Mouse (Mus musculus): ENCODE data around the gene 4930519G04Rik.
"Not testable (repeated sequence)": the region's sequence is repeated elsewhere in the genome, so short reads cannot be mapped to it uniquely, and the experiment has no call there.

The 4930519G04Rik gene

DNA sequence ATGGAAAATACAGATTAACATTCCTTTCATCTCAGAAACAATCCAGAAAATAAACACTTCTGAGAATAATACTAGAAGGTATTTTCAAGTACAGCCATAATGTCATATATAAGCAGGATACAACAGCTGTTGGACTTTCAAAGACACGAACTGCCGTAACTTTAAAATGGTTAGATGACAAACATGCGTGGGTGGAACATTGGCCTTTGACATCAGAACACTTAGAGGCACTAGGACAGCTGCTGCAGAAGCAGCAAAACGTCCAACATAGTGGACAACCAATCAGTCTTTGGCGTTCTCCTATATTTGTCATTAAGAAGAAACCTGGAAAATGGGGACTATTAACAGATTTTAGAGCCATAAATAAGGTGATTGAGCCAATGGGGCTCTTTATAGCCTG lies 13.0 kb upstream of the 4930519G04Rik start:
- in situ Hi-C loops (cut with MboI, MseI): loop anchor here (10.0 kb wide), 1 partner anchor 264 kb away; no protein-coding TSS in a partner anchor

DNA sequence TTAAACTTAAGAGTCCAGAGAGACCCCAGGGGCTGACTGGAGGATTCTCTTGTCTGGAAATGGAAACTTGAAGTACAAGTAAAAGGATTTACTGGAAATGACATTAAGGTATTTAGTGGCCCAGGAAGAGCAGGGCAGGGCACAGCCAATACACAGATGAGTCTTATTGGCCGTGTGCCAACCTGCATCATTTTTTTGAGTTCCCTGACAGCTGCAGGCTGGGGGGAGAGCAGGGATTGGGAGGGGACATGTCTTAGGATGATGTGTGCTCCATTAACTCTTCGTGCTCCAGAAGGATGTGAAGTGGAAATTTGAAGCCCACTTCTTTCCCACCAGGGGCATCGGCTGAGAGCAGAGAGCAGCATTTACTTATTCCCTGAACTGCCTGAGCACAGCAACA lies 11.3 kb upstream of the 4930519G04Rik start:
- in situ Hi-C loops (cut with MboI, MseI): loop anchor here (10.0 kb wide), 1 partner anchor 263 kb away; no protein-coding TSS in a partner anchor

DNA sequence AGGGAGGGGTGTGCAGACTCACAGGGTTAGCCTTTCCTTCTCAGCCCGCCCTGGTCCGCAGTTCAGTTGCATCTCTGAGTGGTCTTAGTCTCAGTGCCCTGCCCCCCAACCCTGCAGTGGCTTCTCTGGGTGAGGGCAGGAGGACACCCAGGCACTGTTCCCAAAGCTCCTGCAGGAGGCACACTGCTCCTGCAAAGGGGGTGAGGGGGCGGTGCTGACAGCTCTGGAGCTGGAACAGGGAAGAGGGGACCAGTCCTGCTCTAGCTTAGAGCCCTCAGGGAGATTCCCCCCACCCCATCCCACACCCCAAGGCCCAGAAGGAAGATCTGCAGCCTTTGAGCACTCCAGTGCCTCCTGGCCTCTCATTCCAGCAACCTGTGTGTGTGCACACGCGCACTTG lies 10.8 kb upstream of the 4930519G04Rik start:
- in situ Hi-C loops (cut with MboI, MseI): loop anchor here (10.0 kb wide), 1 partner anchor 262 kb away; no protein-coding TSS in a partner anchor

DNA sequence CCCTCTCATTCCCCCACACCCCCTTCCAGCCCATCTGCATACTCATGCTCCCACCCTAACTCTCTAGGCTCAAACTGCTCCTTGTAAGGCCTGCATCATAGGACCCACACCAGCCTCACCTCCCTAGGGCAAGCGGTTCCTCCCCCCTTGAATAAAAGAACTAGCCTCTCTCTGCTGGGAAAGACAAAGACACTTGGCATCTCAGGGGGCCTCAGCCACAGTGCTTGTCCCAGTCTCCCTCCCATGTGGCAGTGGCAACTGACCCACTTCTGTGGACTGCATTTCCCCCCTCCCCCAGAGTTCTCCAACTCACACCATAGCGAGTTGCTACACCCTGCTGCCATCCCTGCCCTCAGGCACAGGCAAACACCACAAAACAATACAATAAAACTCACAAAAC lies 9.1 kb upstream of the 4930519G04Rik start:
- in situ Hi-C loops (cut with MboI, MseI): loop anchor here (10.0 kb wide), 1 partner anchor 260 kb away; no protein-coding TSS in a partner anchor

DNA sequence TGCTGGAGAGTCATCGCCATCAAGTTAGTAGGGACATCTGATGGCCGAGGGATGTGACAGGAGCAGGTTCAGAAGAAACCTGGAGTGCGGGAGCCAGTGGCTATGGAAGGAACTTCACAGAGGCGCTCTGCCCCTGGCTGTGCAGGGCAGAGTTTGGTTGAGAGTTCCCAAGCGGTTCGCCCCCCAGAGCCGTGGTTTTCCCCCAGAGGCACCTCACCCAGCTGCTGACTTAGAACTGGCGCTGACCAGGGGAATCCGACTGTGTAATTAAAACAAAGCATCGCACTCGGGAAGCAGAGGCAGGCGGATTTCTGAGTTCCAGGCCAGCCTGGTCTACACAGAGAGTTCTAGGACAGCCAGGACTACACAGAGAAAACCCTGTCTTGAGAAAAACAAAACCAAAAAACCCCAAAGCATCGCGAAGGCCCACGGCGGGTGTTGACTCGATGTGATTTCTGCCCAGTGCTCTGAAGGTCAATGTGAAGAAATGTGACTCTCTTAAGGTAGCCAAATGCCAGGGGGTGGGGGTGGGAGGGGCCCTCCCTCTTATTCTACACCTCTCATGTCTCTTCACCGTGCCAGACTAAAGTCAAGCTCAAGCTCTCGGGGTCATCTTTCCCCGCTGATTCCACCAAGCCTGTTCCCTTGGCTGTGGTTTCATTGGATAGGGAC lies 1.8 kb upstream of the 4930519G04Rik start:
- in situ Hi-C loops (cut with MboI, MseI): loop anchor here (10.0 kb wide), 1 partner anchor 1507 kb away; no protein-coding TSS in a partner anchor

DNA sequence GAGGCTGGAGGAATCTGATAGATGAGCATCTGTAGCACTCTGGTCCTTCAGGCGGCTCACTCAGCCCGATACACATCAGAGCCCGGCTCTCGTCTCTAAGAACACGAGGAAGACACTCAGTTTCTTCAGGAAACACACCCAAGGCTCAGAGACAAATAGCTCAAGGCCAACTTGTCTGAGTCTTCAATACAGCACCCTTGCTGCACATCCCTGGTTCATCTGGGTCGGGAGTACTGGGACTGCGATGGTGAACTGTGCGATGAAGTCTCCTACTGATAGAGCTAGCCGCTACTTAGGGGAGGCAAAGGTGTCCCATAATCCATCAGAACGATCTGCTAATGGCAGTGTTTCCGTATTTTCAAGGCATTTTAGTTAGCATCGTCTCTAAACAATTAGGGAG lies 5.1 kb downstream of the 4930519G04Rik start, which contains the start of gene Gm9936:
Gm9936 (minus strand) TSS at position 101 of the 400 bp plus-strand sequence.
- in situ Hi-C loops (cut with MboI, MseI): loop anchor here (10.0 kb wide), 1 partner anchor 1514 kb away; no protein-coding TSS in a partner anchor

DNA sequence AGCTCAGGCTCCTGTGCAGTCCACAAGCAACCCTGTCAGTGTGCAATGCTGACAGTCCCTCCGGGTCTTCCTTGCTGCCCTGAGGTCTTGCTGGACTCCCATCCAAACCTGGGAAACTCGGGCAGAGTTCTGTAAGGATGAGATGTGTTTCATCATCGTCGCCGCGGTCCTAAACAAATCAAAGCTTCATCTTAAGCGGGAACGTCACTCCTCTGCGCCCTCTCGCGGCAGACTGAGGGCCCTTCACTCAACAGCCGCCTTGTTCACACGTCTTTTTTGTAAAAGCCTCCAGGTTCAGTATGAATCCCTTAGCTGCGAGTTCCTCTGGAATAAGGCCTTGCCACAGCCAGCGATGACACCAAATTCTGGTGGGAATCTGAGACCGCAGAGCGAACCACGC lies 5.8 kb downstream of the 4930519G04Rik start:
- in situ Hi-C loops (cut with MboI, MseI): loop anchor here (10.0 kb wide), 1 partner anchor 1514 kb away; no protein-coding TSS in a partner anchor

DNA sequence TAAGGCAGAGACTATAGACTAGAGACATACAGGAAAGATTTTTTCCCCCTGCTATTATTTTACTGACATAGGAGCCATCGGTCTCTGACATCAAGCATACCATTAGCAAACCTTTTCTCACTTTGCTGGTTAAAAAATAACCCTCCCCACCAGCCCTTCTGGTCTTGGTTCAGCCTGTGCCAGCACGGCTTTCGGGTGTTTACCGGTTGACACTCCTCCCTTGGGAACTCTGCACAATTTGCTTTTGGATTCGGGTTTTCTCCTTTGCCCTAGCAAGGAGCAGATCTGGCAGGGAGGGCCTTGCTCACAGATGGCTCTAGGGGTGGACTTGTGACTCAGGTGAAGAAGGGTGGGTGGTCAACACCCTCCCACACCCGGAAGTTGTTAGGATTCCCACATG lies 8.3 kb downstream of the 4930519G04Rik start:
- in situ Hi-C loops (cut with MboI, MseI): no loop called here

DNA sequence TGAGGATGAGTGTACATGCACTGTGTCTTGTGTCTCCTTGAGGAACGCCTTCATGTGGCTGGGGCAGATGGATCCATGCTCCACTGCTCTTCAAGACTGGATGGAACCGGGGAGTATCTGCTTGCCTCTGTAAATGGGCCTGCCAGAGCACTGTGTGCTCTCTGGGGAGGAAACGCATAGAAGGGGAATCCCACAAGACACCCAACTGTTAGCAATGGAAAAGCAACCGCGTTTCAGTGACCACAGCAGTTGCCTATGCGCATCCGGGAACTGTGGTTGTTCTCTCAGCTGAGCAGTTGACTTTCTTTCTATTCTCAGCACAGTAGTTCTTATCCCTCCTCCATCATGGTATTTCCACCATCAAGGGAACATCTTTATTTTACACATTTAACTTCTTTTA lies 11.3 kb downstream of the 4930519G04Rik start:
- in situ Hi-C loops (cut with MboI, MseI): no loop called here

DNA sequence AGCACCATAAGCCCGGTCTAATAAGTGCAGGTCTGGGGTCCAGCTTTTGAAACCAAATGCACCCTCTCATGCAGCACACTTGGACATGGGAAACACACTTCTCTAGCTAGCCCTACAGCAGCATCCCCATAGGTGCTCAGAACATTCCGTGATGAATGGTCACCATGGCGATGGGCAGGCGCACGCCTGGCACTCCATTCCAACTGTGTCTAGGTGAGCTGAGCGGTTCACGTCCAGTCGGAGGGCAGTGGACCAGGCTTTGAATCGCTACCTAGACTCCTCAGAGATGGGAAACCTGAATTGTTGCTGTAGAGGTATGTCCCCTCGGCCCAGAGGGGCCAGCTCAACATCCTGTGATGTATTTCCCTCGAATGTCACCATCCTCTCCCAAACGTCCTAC lies 11.8 kb downstream of the 4930519G04Rik start:
- in situ Hi-C loops (cut with MboI, MseI): no loop called here

DNA sequence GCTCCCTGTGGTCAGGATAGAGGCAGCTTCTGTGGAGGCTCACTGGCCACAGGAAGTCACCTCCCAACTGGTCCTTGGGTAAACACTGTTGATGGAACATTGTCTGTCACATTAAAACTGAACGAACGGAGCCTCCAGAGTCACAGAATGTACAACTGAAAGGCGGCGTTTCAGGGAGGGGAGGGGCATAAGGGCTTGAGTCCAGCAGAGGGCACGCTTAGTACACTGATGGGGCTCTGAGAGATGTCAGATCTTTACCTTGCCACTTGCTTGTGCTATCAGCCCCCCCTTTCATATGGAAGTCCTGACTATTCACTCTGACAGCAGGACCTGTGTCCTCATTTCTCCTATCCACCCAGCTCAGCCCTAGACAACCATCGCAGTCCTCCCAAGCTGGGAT lies 22.4 kb downstream of the 4930519G04Rik start:
- in situ Hi-C loops (cut with MboI, MseI): no loop called here

DNA sequence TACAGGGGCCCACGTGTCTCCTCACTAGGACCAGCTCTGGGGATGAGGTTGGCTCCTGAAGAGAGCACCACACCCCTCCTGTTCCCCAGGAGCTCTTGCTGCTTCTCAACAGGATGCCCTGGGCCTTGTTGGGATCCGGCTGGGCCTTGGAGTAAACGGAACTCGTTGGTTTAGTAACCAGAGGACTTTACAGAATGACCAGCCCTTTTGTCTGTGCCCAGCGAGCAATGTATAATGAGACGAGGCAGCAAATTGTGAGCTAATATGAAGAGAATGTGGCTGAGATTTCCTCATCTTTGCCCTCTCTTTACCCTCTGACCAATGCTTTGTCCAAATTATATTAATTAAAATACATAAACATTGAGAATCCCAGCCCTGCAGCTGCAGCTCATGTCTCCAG lies 22.9 kb downstream of the 4930519G04Rik start:
- in situ Hi-C loops (cut with MboI, MseI): no loop called here

DNA sequence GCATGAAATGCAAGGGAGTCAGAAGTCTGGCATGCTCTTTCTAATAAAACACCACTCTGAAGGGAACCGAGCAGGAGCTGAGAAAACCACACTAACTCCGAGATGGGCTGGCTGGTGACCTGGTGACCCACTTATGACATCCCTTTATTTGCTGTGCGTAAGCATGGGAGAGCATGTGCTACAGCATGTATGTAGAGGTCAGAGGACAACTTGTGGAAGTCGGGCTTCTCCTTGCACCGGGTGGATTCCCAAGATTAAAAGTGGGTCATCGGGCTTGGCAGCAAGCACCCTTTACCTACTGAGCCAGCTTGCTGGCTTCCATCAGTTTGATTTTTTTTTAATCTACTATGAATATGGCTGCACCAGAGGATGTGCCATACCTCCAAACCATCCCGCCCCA lies 24.0 kb downstream of the 4930519G04Rik start:
- in situ Hi-C loops (cut with MboI, MseI): no loop called here

DNA sequence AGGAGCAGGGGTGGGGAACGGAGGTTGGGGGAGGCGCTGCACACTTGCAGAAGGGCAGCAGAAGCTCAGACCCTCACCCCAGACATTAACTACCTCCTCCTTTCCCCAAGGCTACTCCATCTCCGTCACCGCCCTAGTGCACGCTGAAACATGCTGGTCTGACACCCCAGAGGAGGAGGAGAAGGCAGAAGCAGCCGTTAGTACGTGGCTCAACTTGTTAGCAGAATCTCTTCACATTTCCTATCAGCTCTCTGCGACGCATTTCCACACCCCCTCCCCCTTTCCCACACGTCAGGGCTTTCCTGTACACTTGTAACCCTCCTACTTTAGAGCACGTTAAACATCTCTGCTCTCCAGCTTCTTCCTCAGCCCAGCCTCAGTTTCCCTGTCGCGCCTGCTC lies 25.9 kb downstream of the 4930519G04Rik start:
- in situ Hi-C loops (cut with MboI, MseI): no loop called here

DNA sequence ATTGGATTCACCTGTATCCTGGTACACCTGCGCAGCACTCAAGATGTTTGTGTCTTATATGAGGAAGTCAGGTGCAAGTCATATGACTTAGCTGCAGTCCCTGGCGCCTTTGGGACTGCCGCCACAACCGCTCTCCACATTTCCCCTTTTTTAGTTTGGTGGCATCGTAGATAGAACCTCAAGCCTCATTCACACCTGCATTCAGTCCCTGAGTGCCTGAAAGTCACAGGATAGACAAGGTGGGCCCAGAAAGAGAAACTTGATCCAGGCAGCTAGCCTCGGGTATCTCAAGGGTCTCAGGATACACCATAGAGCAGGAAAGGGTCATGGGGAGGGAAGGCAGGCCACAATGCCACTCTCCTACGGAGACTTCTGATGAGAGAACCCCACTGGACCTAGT lies 28.9 kb downstream of the 4930519G04Rik start:
- in situ Hi-C loops (cut with MboI, MseI): not testable (repeated sequence)

DNA sequence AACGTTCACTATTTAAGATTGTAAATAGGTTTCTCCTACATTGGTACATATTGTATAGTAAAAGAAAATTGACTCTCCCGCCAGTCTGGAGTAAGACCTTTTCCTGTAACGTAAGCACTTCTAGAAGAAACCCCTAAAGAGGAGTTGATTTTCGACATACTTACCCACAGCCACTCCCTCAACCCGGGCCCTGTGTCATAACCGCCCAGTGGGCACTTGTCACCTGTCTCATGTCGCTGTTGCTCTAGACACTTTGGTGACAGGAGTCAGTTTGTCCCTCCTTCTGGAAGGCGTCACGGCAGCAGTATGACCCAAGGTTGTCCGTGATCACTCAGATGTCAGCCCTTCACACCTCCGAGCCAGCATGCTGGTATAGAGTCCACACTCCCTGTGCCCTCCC lies 29.6 kb downstream of the 4930519G04Rik start:
- in situ Hi-C loops (cut with MboI, MseI): no loop called here

DNA sequence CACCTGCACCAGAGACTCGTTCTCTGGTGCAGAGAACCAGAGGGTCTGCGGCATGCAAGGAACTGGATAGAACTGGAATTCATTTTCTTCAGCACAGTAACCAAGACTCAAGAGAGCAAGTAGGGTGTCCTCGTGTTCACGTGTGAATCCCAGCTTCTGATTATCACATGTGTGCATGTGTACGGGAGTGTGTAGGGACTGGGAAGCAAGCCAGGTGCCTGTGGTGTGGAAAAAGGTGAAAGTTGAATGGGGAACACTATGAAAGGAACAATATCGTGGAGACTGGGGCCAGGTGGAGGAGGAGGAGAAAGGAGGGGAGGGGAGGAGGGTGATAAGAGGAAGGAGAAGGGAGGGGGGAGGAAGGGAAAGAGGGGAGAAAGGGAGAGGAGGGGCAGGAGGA lies 33.3 kb downstream of the 4930519G04Rik start:
- in situ Hi-C loops (cut with MboI, MseI): no loop called here

DNA sequence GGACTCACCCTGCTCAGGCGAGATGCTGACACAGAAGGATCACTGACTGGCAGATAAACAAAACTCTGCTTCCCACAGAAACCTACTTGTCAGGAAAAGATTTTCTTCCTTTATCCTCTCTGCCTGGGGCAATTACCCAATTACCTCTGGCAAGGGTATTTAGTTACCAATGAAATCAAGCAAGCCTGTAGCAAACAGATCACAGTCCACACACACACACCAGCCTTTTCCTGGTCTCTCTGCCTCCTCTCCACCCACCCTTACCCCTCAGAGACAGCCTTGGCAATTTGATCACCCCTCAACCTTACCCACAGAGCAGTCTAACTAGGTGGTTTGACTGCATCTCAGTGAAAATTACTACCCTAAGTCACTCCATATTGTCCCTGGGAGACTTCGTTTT lies 35.5 kb downstream of the 4930519G04Rik start:
- in situ Hi-C loops (cut with MboI, MseI): no loop called here

DNA sequence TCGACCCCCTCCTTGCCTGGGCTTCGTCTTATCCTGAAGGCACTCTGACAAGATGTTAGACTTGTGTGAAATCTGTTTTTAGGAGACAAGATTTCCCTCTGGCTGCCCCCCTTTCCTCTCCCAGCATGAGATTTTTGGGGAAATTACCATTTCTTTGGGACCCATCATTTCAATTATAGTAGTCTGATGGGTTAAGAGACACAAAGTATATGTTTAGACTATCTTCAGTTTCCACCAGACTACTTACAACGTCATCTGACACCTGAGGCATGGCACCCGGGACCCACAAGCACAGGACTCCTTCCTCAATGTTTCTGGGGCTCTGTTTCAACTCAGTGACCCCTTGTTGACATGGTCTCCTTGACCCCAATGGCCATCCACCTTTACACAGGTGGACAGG lies 42.1 kb downstream of the 4930519G04Rik start:
- in situ Hi-C loops (cut with MboI, MseI): no loop called here

DNA sequence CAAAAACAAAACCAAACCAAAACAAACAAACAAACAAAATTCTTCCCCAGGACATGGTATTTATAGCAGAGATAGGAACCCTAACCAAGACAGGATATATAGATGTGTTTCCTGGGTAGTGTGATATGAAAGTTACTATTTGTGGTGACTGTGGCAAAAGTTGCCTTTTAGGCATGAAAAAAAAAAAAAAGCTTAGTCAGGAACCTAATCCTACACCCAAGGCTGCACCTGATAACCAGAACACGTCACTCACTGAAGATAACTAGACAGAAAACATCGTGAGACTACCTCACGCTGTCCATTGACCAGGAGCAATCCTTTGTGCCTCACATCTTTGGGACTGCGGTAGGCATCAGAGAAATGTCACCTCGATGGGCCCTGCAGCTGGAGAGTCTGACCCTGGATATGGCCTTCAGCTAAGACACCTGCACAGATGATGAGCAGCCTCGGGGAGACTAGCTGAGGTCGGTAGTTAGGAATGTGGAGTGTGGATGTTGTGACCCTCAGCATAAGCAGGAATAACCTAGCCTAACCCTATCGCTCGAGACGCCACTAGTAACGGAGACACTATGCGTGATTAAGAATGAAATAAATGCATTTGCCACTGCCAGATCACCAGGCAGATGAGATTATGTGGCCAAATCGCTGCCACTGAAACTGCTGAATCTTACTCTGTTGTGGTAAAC lies 43.4 kb downstream of the 4930519G04Rik start, which contains the start of gene Oasl2:
Oasl2 (plus strand) TSS at position 249 of the 686 bp plus-strand sequence.
- in situ Hi-C loops (cut with MboI, MseI): no loop called here

DNA sequence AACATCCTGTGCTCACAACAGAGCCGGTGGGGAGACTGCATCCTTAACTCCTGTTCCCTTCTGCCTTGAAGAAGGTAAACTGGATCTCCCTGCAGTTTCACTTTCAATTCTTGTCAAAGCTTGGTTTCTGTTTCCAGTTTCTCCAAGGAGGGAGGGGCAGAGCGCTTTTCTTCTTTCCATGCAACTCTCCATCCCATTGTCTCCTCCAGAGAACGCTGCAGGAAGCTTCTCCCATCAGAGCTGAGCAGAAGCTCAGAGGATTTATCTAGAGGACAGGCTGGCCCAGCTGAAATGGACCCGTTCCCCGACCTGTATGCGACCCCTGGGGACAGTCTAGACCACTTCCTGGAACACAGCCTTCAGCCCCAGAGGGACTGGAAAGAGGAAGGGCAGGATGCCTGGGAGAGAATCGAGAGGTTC lies 43.9 kb downstream of the 4930519G04Rik start:
- in situ Hi-C loops (cut with MboI, MseI): no loop called here

DNA sequence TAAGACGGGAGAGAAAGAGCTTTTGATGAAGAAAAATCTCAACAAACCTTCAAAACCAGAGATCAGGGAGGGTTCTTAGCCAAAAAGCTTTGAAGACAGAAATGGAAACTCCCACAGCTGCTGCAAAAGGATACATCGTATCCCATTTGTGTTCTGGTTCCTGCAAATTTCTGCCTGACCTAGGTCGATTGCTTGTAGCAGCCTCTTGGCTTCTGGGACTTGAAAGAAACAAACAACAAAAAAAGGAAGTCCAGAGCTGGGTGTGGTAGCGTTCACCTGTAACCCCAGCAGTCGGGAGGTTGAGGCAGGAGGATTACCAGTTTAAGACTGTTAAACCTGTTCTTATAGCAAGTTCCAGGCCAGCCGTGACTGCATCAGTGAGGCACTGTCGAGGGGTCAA lies 45.4 kb downstream of the 4930519G04Rik start:
- in situ Hi-C loops (cut with MboI, MseI): no loop called here

DNA sequence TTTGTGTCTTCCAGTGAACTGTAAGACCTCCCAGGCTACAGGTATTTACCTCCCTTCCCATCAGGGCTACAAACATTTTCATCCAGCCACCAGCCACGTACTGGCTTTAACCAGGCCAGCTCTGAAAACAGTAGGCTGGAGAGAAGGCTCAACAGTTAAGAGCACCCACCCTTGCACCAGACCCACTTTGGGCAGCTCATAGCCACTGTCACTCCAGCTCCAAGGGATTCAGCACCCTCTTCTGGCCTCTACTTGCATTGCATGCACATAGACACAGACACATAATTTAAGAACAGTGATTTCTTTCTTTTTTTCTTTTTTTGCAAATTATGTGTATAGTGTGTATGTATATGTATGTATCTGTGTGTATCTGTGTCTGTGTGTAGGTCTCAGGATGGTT lies 48.9 kb downstream of the 4930519G04Rik start:
- in situ Hi-C loops (cut with MboI, MseI): no loop called here
